Mouse (Mus musculus) forebrain, embryonic 13.5 days (tissue): Measurements from ENCODE around the gene Slc2a12. TPM values are rescaled to one million over a fixed set of nuclear protein-coding genes. Genes with fewer than 3 reads are reported as not detected.
A peak's percentile ranks its signal among the peaks of the same experiment; 100 is the strongest.

Experiments
- ATAC-seq: fragments of 200-750 bp; cut with Nextera tagmentation; 2 replicates; pipeline ENCODE4 v1.8.0; 2017
- H3K27ac ChIP-seq: fragments of 300-500 bp; sonication (generic); 2 replicates; pipeline ENCODE4 v1.5.1; 2015; ENCODE audit warnings: inconsistent platforms, mild to moderate bottlenecking, moderate library complexity
- H3K27me3 ChIP-seq: fragments of 300-500 bp; sonication (generic); 2 replicates; pipeline ENCODE4 v1.6.1; 2015; ENCODE audit warnings: mild to moderate bottlenecking, inconsistent platforms
- H3K36me3 ChIP-seq: fragments of 300-500 bp; sonication (generic); 2 replicates; pipeline ENCODE4 v1.6.1; 2015; ENCODE audit warnings: mild to moderate bottlenecking, inconsistent platforms; ENCODE audit not compliant: poor library complexity, severe bottlenecking
- H3K4me1 ChIP-seq: fragments of 300-500 bp; sonication (generic); 2 replicates; pipeline ENCODE4 v1.6.1; 2015; ENCODE audit warnings: inconsistent platforms
- H3K4me2 ChIP-seq: fragments of 300-500 bp; sonication (generic); 2 replicates; pipeline ENCODE4 v1.6.1; 2015; ENCODE audit warnings: inconsistent platforms, mild to moderate bottlenecking, moderate library complexity
- H3K4me3 ChIP-seq: fragments of 300-500 bp; sonication (generic); 2 replicates; pipeline ENCODE4 v1.5.1; 2015; ENCODE audit warnings: mild to moderate bottlenecking, inconsistent platforms
- H3K9ac ChIP-seq: fragments of 300-500 bp; sonication (generic); 2 replicates; pipeline ENCODE4 v1.6.1; 2015; ENCODE audit warnings: mild to moderate bottlenecking, inconsistent platforms
- H3K9me3 ChIP-seq: fragments of 300-500 bp; sonication (generic); replicated peaks from 2 replicates; pipeline ENCODE4 v1.6.1; 2016; ENCODE audit warnings: inconsistent platforms
- WGBS: fragments of 180-500 bp; shearing (Covaris S2); methylation state at CpG from one replicate; pipeline ENCODE4 v1.1.7; 2015; 5-methylcytosine and 5-hydroxymethylcytosine counted together
- microRNA-seq: library from miRNA; unstranded; fragments of <30 nt; microRNA quantifications from one replicate; pipeline ENCODE4, GENCODE M21; 2016
- polyA plus RNA-seq: library from polyadenylated mRNA; unstranded; fragments of >200 nt; fragmentation: Nextera tagmentation; extraction: Ambion mirVana; gene quantifications from 2 replicates; pipeline ENCODE4 v1.2.1, GENCODE M21; 2015

The Slc2a12 gene
- polyA plus RNA-seq, 1 experiment from 2014 or later = 2.4 TPM

- Histone ChIP-seq H3K36me3 (no peaks in the 10 kb centered on the region), H3K9me3 (no peaks in the 10 kb centered on the region), H3K4me1 (peaks cover 30% of the 10 kb centered on the region), H3K4me2 (peak overlapping the region; percentile 93), H3K4me3 (peak overlapping the region; percentile 94), H3K27me3 (no peaks in the 10 kb centered on the region), H3K27ac (peak overlapping the region; percentile 96), H3K9ac (peak overlapping the region; percentile 98)
- 63% methylated on average over 10 of the region's 10 CpGs for WGBS
- ATAC-seq = no peak
Measured at GRCm38 (mm10) chr10:22732181-22732580, 87.4 kb downstream of the Slc2a12 start.

GRCm38 (mm10) chr10:22745922-22746321 is 101.1 kb downstream of the Slc2a12 start:
- peak overlapping the region; percentile 82 for H3K27ac ChIP-seq
- no peak; the same call in none of the 2 replicates for ATAC-seq

GRCm38 (mm10) chr10:22746334-22747322 is 101.8 kb downstream of the Slc2a12 start:
- Histone ChIP-seq H3K9me3 (no peaks in the 10 kb centered on the region), H3K27me3 (no peaks in the 10 kb centered on the region), H3K4me2 (no peak overlapping the region), H3K27ac (peak overlapping the region; percentile 82), H3K4me3 (no peak overlapping the region), H3K36me3 (no peaks in the 10 kb centered on the region), H3K9ac (no peak overlapping the region), H3K4me1 (peaks cover 18% of the 10 kb centered on the region)
- 47% methylated on average over 13 of the region's 13 CpGs for WGBS
- ATAC-seq = peak; percentile 96

More at GRCm38 (mm10) chr10:22745922-22746321, 101.1 kb downstream of the Slc2a12 start:
- peaks cover 18% of the 10 kb centered on the region for H3K4me1 ChIP-seq
- no peaks in the 10 kb centered on the region for H3K36me3 ChIP-seq
- H3K4me3 ChIP-seq = no peak overlapping the region
- WGBS = 51% methylated on average over 7 of the region's 7 CpGs
- no peak overlapping the region for H3K4me2 ChIP-seq
- H3K9me3 ChIP-seq = no peaks in the 10 kb centered on the region
- H3K27me3 ChIP-seq = no peaks in the 10 kb centered on the region
- no peak overlapping the region for H3K9ac ChIP-seq

- Histone ChIP-seq H3K9ac (no peak overlapping the region), H3K4me2 (no peak overlapping the region), H3K9me3 (no peaks in the 10 kb centered on the region), H3K27ac (no peak overlapping the region), H3K36me3 (no peaks in the 10 kb centered on the region), H3K4me1 (peaks cover 11% of the 10 kb centered on the region), H3K4me3 (no peak overlapping the region), H3K27me3 (no peaks in the 10 kb centered on the region)
- no peak for ATAC-seq
- WGBS = 80% methylated on average over 5 of the region's 5 CpGs
Measured at GRCm38 (mm10) chr10:22751175-22751682, 106.4 kb downstream of the Slc2a12 start.

Small RNAs within 50 kb of the gene (microRNA-seq; reads per million reads assigned to microRNA genes)
- 2.4 reads per million for gene Mir7663

Other genes starting within 250 kb of the Slc2a12 start
- 115 and 130 TPM in 2 replicates for gene Tbpl1, start 86.9 kb downstream of the Slc2a12 start, polyA plus RNA-seq
- gene Tcf21, start 175.2 kb downstream of the Slc2a12 start, polyA plus RNA-seq = 0.25 and 0.37 TPM in 2 replicates